Mouse (Mus musculus) ES-E14 (cell line): ENCODE measurements at regions not wholly inside any gene's neighbourhood (a gene's known extent, or its start where the extent isn't known, plus 50 kb on each side); places are given as distances from the start of the nearest gene placed in this dataset.

Experiments used
- CHD2 ChIP-seq: IDR thresholded peaks from 2 replicates; pipeline ENCODE4 v1.6.1; 2014; ENCODE audit warnings: mild to moderate bottlenecking, low read depth, low read length, inconsistent platforms
- HCFC1 ChIP-seq: IDR thresholded peaks from 2 replicates; pipeline ENCODE4 v1.6.1; 2012; ENCODE audit warnings: low read length, inconsistent platforms, borderline replicate concordance; ENCODE audit not compliant: insufficient read depth
- MAFK ChIP-seq: IDR thresholded peaks from 2 replicates; pipeline ENCODE4 v1.6.1; 2014; ENCODE audit warnings: mild to moderate bottlenecking, low read depth, low read length, inconsistent platforms; ENCODE audit not compliant: insufficient read depth
- ZC3H11A ChIP-seq: IDR thresholded peaks from 2 replicates; pipeline ENCODE4 v1.6.1; 2012; ENCODE audit warnings: low read depth, mild to moderate bottlenecking, inconsistent platforms, low read length, borderline replicate concordance
- ZNF384 ChIP-seq: IDR thresholded peaks from 2 replicates; pipeline ENCODE4 v1.6.1; 2012; ENCODE audit warnings: low read depth, low read length, inconsistent platforms

- TF ChIP-seq HCFC1, result no peak
- no peak for TF ChIP-seq ZC3H11A
- TF ChIP-seq ZNF384, result no peak
- TF ChIP-seq MAFK, result no peak
- no peak for TF ChIP-seq CHD2
These were observed 182.8 kb upstream of the Stk26 start for GRCm38 (mm10) chrX:50657835-50658565.
